Mouse (Mus musculus): ENCODE data around the gene Ficd.

DNA sequence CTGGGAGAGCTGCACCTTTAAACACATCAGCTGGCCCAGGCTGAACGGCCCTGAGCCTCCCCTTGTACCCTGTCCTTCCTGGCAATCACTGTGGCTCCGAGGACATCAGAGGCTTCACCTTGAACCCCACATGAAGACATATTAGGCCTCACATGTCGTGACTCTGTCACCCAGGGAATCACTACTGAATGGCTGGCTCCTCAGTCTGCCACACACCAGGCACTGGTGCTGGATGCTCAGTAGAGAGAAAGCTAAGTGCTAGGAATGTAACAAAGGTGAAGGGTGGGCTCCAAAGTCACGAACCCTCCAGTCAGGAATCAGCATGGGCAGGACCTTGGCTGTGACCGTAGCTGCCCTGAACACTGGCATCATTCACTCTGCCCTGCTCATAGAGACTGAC, 44.0 kb downstream of the Ficd start:
- TF ChIP-seq CTCF (IDR thresholded peaks at IDR 0.05; ENCODE audit: control insufficient read depth, insufficient read depth, low read length): no peak
- no peak for TF ChIP-seq POLR2A (IDR thresholded peaks at IDR 0.05; ENCODE audit: borderline replicate concordance, control insufficient read depth, low read depth, low read length)
